Mouse (Mus musculus) embryo, embryonic 10.5 days (tissue): ENCODE measurements around the gene Clca3a1.

Experiments
- DNase-seq: peaks from one replicate; pipeline ENCODE4 v3.0.0-alpha.2; 2015; ENCODE audit warnings: low spot score

Gene Clca3a1

GRCm38 (mm10) chr3:144719088-144719900, 41.5 kb downstream of the Clca3a1 start:
- peak; percentile 67 for DNase-seq

GRCm38 (mm10) chr3:144718706-144719087, 42.1 kb downstream of the Clca3a1 start:
- DNase-seq, result peak; percentile 21

DNA sequence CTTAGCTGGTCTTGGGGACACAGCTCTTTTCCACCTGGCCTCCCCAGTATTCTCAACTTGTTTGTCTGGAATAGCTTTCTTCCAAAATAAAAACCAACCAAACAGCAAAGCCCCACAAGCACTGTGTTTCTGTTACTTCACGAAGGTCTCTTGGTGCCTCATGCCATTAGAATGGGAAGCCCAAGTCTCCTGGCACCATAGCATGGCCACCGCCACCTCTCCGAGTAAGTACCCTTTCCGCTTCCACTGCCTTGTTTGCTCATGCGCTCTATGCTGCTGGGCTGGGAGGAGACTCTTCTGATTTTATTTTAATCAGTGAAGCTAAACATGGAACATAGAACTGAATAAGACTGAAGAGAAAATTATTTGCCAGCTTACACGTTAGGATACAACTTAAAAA, 42.9 kb downstream of the Clca3a1 start:
- DNase-seq, result no peak

DNA sequence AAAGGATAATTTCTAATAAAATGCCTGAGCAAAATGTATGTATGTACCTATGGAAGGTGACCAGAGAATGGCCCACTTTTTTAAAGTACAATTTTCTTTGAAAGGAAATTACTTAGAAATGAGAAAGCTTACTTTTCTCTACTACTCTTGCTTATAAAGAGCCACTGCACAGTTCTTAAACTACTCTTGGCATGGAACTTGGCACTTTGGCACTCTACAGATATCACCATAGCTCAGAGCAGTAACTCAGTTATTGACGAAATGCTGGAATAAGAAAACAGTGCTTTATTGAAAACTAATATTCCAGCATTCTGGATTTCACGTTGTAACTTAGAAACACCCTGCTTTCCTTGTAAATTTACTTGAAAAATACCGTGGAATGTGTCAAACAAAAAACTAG, 43.7 kb downstream of the Clca3a1 start:
- no peak for DNase-seq

DNA sequence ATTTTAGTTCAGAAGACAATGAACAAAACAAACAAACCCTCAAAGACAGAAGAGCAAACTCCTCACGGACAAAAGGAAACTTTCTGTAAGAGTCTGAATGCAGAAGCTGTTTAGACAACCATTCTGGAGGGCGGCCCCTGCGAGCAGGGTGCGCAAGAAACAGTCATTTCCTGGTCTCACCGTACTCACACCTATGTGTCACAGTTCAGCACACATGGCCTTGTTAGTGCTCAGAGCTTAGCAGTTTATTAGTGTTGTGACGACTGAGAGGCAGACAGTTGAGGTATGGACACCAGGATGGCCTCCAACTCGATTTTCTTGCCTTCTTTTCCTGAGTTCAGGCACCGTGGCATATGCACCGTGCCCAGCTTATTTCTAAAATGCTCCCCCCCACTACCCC, 44.9 kb downstream of the Clca3a1 start:
- no peak for DNase-seq

GRCm38 (mm10) chr3:144715033-144715432, 45.7 kb downstream of the Clca3a1 start:
- no peak for DNase-seq

DNA sequence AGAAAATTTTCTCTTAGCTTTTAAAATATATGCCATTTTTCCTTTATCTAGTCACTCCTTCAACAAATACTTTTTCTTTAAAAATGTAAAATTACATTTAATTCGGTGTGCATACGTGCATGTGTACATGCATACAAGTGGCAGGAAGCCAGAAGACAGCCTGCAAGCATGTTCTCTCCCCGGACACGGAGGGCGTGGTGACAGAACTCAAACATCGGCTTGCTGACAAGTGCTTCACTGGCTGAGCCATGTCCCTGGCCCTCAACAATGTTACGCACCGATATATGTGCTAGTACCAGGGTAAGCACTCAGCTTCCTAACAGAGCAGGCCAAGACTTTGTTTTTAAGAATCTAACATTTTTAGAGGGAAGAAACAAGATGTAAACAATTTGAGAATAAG, 46.2 kb downstream of the Clca3a1 start:
- no peak for DNase-seq

DNA sequence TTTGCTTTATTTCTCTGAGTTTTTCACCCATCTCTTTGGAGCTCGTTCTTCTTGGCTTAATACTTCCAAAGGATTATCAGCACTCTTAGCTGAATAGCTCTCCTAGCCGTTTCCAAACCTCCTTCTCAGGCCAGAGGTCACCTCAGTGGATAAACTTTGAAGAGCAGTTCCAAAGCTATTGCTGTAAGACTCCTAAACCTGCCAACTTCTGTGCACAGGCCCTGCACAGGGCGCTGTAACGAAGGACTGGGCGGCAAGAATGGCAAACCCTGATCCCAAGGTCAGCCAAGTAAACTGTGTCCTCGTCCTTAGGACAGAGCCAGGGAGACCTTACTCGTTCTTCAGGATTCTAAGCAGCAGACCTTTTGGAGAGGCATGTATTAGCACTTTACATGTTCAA, 46.7 kb downstream of the Clca3a1 start:
- no peak for DNase-seq

DNA sequence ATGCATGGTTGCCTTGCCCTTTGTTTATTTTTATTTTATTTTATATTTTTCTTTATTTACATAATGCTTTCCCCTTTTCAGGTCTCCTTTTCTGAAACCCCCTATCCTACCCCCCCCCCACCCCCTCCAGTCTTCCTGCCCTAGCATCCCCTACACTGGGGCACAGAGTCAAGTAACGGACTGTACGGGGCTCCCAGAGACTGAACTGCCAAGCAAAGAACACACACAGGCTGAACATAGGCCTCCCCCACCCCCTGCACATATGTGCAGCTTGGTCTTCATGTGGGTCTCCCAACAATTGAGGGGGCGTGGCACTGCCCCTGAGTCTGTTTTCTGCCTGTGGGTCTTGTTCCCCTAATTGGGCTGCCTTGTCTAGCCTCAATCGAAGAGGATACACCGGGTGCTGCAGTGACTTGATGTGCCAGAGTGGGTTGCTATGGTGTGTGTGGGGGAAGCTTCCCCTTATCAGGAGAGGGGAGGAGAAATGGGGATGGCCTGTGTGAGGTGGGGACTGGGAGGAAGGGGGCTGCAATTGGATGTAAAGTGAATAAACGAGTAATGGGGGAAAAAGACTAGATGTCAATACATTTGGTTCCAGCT, 49.1 kb downstream of the Clca3a1 start:
- no peak for DNase-seq

- DNase-seq, result no peak
Observed at GRCm38 (mm10) chr3:144708612-144709011, 52.2 kb downstream of the Clca3a1 start.

DNA sequence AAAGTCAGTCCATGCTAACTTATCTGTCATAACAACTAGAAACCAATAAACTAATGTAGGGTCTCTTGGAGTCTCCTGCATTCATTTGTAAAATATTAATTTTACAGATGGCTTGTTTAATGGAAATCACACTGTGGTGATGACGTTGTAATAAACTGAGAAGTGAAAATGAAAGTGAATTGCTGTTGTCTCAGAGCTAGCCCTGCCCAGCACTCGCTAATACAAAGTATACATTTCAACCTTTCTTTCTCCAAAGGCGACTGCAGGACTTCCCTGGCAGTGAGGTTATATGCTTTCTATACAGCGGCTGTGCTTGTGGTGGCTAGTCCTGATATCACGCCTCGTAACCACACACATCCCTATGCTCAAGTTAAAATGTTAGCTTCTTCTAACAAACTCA, 56.8 kb downstream of the Clca3a1 start:
- no peak for DNase-seq

DNA sequence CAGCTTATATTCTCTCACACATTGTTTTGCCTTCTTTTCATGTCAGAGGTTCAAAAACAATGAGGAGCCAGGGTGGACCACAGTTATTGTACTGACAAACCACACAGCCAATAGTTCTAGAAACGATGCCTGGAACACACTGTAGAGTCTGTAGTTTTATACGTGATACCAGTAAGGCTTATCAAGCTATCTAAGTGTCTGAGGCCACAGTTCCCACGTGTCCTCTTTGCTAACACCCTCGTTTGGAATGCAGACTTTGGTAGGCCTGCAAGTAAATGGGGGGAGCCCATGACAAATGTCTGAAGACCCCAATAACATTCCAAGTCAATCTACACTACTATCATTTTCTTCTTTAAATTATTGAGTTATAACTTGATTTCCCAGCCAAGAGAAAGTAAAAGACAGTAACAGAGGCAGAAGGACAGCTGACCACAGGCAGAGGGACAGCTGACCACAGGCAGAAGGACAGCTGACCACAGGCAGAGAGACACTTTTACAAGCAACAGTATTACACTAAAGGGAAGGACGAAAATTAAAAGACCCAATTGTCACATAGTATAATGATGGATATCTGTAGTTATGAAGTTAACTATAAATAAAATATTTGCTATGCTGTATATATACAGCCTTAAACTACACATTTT, 61.9 kb downstream of the Clca3a1 start:
- DNase-seq, result no peak

- DNase-seq, result no peak
Observed at GRCm38 (mm10) chr3:144697942-144698341, 62.8 kb downstream of the Clca3a1 start.

GRCm38 (mm10) chr3:144697154-144697553, 63.6 kb downstream of the Clca3a1 start:
- no peak for DNase-seq

- no peak for DNase-seq
Observed at GRCm38 (mm10) chr3:144694941-144695340, 65.8 kb downstream of the Clca3a1 start.

GRCm38 (mm10) chr3:144694040-144694439, 66.7 kb downstream of the Clca3a1 start:
- DNase-seq, result no peak

DNA sequence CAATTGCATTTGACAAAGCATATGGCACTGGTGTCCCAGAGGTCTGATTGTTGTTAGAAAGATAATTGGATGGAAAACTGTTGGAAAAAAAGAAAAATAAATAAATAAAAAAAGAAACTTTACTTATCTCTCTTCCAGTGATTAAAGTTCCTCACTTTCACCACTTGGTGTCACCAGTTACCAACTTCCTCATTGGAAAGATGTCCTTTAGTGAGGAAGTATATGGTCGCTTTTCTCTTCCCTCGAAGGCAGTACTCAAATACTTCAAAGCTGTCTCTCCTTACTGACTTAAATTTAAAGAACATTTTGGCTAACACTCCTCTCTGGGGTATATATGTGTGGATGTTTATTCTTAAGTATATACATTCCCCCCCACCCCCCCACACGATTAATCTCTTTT, 68.7 kb downstream of the Clca3a1 start:
- peak; percentile 58 for DNase-seq

DNA sequence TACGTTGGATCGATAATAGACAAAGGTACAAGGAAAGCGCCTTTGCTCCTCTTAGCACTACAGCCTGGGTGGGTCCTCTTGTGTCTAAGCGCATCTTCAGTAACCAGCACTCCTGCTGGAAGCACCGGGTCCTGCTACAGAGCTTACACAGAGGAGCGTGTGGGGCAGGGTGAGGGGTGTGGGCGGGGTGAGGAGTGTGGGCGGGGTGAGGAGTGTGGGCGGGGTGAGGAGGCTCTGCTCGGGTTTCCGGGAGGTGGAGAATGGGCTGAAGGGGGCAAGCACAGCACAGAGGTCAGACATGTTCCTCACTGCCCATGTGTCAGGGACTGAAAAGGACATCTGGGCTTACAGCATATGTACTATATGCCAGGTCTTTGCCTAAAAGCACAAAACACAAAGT, 71.5 kb downstream of the Clca3a1 start:
- peak; percentile 86 for DNase-seq

DNA sequence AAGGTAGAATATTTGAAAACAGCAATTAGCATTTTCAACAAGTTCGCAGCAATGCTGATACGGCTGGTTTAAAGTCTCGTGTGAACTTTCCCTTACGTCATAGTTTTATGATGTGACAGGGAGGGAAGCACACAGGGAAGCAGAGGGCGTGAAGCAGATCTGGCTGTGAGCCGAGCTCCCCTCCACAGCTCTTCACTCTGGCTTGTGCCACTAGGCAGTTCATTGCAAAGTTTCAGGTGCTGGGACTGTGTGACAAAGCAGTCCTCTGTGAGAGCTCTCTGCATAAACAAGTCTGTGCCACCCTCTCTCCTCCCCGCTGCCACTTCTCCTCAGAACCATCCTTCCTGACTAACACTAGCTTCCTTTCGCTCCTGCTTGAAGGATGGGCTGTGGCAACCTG, 72.5 kb downstream of the Clca3a1 start:
- DNase-seq, result no peak

DNA sequence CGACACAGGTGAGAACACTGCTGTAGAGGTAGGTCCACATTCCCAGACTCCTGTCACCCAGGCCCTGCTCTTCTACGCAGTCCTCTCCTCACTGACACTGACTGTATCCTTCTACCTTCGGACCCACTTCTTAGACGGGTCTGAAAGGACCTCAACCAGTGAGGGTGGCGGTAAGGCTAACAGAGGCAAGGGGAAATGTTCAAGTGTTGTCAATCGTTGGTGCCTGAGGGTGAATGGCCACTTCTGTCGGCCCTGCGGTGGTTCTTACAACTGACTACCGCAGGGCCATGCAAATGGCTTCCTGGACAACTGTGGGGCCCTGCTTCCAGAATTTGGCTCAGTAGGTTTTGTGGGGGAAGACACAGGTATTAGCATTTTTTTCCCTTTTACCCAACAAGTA, 73.2 kb downstream of the Clca3a1 start:
- DNase-seq, result no peak

- DNase-seq, result no peak
Observed at GRCm38 (mm10) chr3:144686146-144686545, 74.6 kb downstream of the Clca3a1 start.

- no peak for DNase-seq
Observed at GRCm38 (mm10) chr3:144683136-144683814, 77.5 kb downstream of the Clca3a1 start.

- DNase-seq, result no peak
Observed at GRCm38 (mm10) chr3:144681542-144681941, 79.2 kb downstream of the Clca3a1 start.
